Mouse (Mus musculus) neural tube, embryonic 15.5 days (tissue): ENCODE measurements at regions not wholly inside any gene's neighbourhood (a gene's known extent, or its start where the extent isn't known, plus 50 kb on each side); places are given as distances from the start of the nearest gene placed in this dataset.

Source experiments
- ATAC-seq: fragments of 200-750 bp; cut with Nextera tagmentation; 2 replicates; pipeline ENCODE4 v1.8.0; 2017; ENCODE audit warnings: mild to moderate bottlenecking, moderate TSS enrichment, moderate library complexity; ENCODE audit not compliant: low FRiP score
- H3K27ac ChIP-seq: fragments of 300-500 bp; sonication (generic); replicated peaks from 2 replicates; pipeline ENCODE4 v1.5.1; 2015; ENCODE audit warnings: mild to moderate bottlenecking, inconsistent platforms
- H3K27me3 ChIP-seq: fragments of 300-500 bp; sonication (generic); replicated peaks from 2 replicates; pipeline ENCODE4 v1.6.1; 2015; ENCODE audit warnings: inconsistent platforms
- H3K36me3 ChIP-seq: fragments of 300-500 bp; sonication (generic); 2 replicates; pipeline ENCODE4 v1.6.1; 2015; ENCODE audit warnings: inconsistent platforms
- H3K4me1 ChIP-seq: fragments of 300-500 bp; sonication (generic); 2 replicates; pipeline ENCODE4 v1.6.1; 2015; ENCODE audit warnings: inconsistent platforms
- H3K4me2 ChIP-seq: fragments of 300-500 bp; sonication (generic); 2 replicates; pipeline ENCODE4 v1.6.1; 2015; ENCODE audit warnings: inconsistent platforms, mild to moderate bottlenecking, moderate library complexity
- H3K4me3 ChIP-seq: fragments of 300-500 bp; sonication (generic); replicated peaks from 2 replicates; pipeline ENCODE4 v1.5.1; 2015; ENCODE audit warnings: mild to moderate bottlenecking, inconsistent platforms
- H3K9ac ChIP-seq: fragments of 300-500 bp; sonication (generic); replicated peaks from 2 replicates; pipeline ENCODE4 v1.6.1; 2015; ENCODE audit warnings: mild to moderate bottlenecking, inconsistent platforms
- H3K9me3 ChIP-seq: fragments of 300-500 bp; sonication (generic); replicated peaks from 2 replicates; pipeline ENCODE4 v1.6.1; 2016; ENCODE audit warnings: inconsistent platforms
- WGBS: fragments of 180-500 bp; shearing (Covaris S2); methylation state at CpG from one replicate; pipeline ENCODE4 v1.1.7; 2015; ENCODE audit warnings: mixed read lengths; 5-methylcytosine and 5-hydroxymethylcytosine counted together

DNA sequence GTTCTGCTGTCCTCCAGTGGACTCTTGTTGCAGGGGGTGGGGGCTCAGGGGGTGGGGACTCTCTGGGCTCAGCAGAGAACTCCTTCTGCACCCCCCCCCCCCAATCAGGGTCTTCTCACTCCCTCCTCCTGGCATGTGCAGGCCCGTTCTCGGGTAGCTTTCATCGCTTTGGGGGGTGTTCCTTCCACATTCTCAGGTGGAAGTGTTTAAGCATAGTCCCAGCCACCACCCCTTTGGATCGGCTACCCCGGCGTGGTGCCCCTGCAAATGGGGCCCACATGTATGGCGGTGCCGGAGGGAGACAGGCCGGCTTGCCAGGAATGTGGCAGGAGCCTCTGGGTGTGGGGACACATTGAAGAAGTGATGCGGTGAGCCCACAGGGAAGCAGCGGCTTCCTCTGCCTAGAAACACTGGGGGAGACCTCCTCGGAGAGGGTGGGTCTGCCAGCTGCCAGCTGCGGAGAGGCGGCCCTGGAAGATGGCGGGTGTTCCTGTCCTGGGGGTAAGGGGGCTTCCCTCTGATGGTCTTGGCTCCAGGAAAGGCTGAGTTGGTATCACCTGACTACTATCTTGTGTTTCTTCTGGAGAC is 92.7 kb downstream of the Asb1 start:
- H3K4me1 ChIP-seq: 0 out of 2 replicates have a peak, but pooled peaks cover 4% of the 10 kb centered on the region
- H3K9me3 ChIP-seq: no peaks in the 10 kb centered on the region
- ATAC-seq: no peak
- H3K9ac ChIP-seq: no peak overlapping the region
- H3K4me2 ChIP-seq: no peak overlapping the region
- no peak overlapping the region for H3K27ac ChIP-seq
- H3K36me3 ChIP-seq: no peaks in the 10 kb centered on the region
- H3K27me3 ChIP-seq: no peaks in the 10 kb centered on the region
- H3K4me3 ChIP-seq: no peak overlapping the region
- WGBS: 93% methylated on average over 15 of the region's 15 CpGs

DNA sequence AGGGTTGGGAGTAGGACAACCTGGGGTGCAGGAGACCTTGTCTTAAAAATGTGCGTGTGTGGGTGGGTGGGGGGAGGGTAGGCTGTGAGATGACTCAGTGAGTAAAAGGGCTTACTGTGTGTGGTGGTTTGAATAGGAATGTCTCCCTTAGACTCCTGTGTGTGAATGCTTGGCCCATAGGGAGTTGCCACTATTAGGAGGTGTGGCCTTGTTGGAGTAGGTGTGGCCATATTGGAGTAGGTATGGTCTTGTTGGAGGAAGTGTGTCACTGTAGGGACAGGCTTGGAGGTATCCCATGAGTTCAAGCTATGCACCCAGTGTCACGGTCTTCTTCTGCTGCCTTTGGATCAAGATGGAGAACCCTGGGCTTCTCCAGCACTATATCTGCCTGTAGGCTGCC is 96.2 kb downstream of the Asb1 start:
- H3K4me2 ChIP-seq: no peak overlapping the region
- no peak overlapping the region for H3K4me3 ChIP-seq
- H3K9ac ChIP-seq: no peak overlapping the region
- no peaks in the 10 kb centered on the region for H3K27me3 ChIP-seq
- no peaks in the 10 kb centered on the region for H3K9me3 ChIP-seq
- no peak for ATAC-seq
- H3K4me1 ChIP-seq: no peaks in the 10 kb centered on the region
- H3K27ac ChIP-seq: no peak overlapping the region
- no peaks in the 10 kb centered on the region for H3K36me3 ChIP-seq
- 87% methylated on average over 2 of the region's 2 CpGs for WGBS

DNA sequence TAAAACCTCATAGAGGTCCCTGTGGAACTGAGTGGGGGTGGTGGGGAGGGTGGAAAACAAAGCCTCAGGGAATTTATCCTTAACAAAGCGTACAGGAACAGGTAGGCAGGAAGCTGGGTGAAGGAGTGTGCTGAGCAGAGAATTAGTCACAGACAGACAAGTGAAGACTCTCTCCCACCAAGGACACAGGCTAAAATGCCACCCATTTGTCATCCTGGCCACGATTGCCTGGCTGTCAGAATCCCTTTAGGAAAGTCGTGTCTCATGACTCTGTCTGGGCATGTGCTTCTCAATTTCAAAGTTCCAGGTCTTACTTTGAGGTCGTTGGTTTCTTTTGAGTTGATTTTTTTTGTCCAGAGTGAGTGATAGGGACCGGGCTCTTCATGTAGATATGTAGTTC is 100.2 kb downstream of the Asb1 start:
- Histone ChIP-seq H3K9me3 (no peaks in the 10 kb centered on the region), H3K9ac (no peak overlapping the region), H3K36me3 (no peaks in the 10 kb centered on the region), H3K4me2 (no peak overlapping the region), H3K27me3 (no peaks in the 10 kb centered on the region), H3K4me1 (no peaks in the 10 kb centered on the region), H3K27ac (no peak overlapping the region), H3K4me3 (no peak overlapping the region)
- WGBS: 71% methylated on average over 5 of the region's 5 CpGs
- ATAC-seq: no peak

DNA sequence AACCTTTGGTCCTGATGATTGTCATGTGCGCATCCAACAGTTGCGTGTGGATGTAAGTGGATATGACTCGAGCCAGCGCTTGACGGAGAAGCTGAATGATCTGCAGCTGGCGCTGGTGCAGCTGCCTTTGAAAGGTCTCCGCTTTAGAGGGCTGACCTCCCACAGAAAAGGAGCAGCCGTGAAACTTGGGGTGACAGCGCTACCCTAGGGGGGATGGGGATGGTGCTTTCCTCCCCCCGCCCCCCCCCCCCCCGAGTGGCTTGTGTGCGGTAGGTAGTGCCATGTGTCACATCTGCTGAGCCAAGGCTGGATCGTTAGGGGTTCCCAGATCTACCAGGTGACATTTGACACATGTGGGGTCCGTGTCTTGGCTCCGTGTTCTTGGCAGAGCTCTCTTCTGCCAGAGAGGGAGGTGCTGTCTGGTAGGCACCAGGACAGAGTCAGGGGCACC is 118.7 kb downstream of the Asb1 start:
- Histone ChIP-seq H3K4me2 (no peak overlapping the region), H3K27ac (no peak overlapping the region), H3K36me3 (no peaks in the 10 kb centered on the region), H3K9ac (no peak overlapping the region), H3K9me3 (no peaks in the 10 kb centered on the region), H3K4me3 (no peak overlapping the region), H3K27me3 (no peaks in the 10 kb centered on the region), H3K4me1 (no peaks in the 10 kb centered on the region)
- no peak for ATAC-seq
- 84% methylated on average over 15 of the region's 15 CpGs for WGBS

DNA sequence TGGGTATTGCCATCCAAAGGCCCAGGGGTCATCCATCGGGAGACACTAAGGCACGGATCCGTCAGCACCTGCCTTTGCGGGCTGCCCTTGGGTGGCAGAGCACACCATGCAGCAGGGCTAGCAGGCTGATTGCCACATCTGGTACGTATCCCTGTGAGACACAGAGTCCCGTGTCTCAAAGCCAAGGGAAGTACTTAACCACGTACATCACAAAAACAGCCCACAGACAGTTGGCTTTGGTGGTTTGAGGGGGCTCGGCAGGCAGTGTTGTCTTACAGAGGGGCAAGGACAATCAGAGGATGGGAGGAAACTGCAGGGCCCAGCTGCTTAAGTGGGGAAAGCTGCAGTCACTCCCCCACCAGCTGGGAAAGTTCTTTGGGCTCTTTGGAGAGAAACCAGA is 119.1 kb downstream of the Asb1 start:
- Histone ChIP-seq H3K36me3 (no peaks in the 10 kb centered on the region), H3K27ac (no peak overlapping the region), H3K4me1 (no peaks in the 10 kb centered on the region), H3K27me3 (no peaks in the 10 kb centered on the region), H3K9me3 (no peaks in the 10 kb centered on the region), H3K9ac (no peak overlapping the region), H3K4me3 (no peak overlapping the region), H3K4me2 (no peak overlapping the region)
- ATAC-seq: no peak
- WGBS: 80% methylated on average over 8 of the region's 8 CpGs

DNA sequence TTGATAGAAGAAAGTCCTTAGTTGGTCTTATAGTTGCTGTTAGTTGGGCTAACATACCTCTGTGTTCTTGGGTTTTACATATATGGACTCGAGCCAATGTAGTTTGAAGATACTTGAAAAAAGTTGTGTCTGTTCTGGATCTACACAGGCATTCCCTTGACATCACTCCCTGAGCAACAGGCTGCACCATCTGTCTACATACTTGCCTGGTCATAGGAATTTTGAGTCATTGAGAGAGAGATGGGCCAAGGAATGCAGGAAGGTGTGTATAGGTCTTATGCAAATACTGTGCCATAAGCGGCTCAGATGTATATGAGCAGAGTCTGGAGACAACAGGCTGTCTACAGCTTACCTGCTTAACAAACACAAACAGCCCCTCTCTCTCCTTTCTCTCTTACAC is 122.9 kb downstream of the Asb1 start:
- no peak overlapping the region for H3K4me2 ChIP-seq
- H3K36me3 ChIP-seq: no peaks in the 10 kb centered on the region
- WGBS: 92% methylated on average over 2 of the region's 2 CpGs
- no peak for ATAC-seq
- H3K4me1 ChIP-seq: no peaks in the 10 kb centered on the region
- H3K4me3 ChIP-seq: no peak overlapping the region
- H3K27me3 ChIP-seq: no peaks in the 10 kb centered on the region
- no peak overlapping the region for H3K9ac ChIP-seq
- no peaks in the 10 kb centered on the region for H3K9me3 ChIP-seq
- no peak overlapping the region for H3K27ac ChIP-seq

DNA sequence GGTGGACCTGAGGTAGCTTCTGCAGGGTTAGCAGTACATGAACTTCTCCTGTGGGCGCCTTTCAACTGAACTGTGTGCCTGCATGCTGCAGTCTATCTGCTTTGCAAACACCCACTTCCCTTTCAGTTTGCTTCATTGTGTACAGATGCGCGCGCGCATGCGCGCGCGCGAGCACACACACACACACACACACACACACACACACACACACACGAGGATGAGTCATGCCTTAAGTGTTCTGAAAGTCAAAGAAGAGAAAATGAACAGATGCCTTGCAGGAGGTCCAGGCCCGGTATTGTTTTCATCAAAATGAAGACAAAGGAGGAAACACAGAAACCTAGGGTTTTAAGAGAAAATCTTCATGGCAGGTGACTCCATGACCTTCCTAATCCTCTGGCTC is 124.3 kb downstream of the Asb1 start:
- no peak for ATAC-seq
- no peak overlapping the region for H3K27ac ChIP-seq
- no peaks in the 10 kb centered on the region for H3K36me3 ChIP-seq
- 90% methylated on average over 10 of the region's 12 CpGs for WGBS
- H3K4me3 ChIP-seq: no peak overlapping the region
- no peaks in the 10 kb centered on the region for H3K4me1 ChIP-seq
- no peaks in the 10 kb centered on the region for H3K27me3 ChIP-seq
- H3K9me3 ChIP-seq: no peaks in the 10 kb centered on the region
- no peak overlapping the region for H3K9ac ChIP-seq
- H3K4me2 ChIP-seq: no peak overlapping the region

DNA sequence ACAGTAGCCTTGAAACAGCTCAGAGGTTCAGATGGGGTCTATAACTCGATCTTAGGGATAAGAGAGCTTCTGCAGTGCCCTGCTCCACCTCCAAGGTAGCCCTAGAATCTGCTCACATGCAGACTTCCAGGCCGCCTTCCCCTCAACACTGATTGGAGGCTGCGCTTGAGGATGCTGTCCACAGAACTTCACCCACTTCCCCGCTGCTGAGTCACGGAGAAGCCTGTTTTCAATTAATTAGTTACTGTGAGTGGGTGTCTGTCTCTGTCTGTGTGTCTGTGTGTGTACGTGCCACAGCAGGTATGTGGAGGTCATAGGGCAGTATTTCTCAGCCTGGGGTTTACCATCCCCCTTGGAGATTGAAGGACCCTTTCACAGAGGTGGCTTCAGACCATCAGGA is 128.2 kb downstream of the Asb1 start:
- no peak overlapping the region for H3K27ac ChIP-seq
- no peak overlapping the region for H3K9ac ChIP-seq
- no peaks in the 10 kb centered on the region for H3K27me3 ChIP-seq
- no peak for ATAC-seq
- H3K9me3 ChIP-seq: no peaks in the 10 kb centered on the region
- no peak overlapping the region for H3K4me2 ChIP-seq
- no peaks in the 10 kb centered on the region for H3K4me1 ChIP-seq
- no peaks in the 10 kb centered on the region for H3K36me3 ChIP-seq
- no peak overlapping the region for H3K4me3 ChIP-seq
- WGBS: 82% methylated on average over 6 of the region's 6 CpGs

DNA sequence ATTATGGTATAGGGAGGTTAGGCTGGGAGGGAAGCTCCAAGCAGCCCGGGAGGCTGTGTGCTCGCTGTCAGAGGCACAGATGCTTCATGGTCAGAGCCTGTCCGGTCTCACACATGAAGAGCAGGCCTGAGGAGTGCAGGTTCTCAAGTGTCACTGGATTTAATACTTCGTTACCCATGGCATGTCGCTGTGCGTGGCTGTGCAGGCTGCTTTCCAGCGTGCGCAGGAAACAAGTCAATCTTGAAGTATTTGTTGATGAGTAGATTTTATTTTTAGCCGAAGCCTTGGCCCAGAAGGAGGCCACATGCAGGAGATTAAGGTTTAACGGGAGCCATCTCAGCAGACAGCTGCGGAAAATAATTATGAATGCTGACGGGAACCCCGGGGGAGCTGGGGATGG is 130.3 kb upstream of the Twist2 start:
- H3K4me3 ChIP-seq: no peak overlapping the region
- H3K9me3 ChIP-seq: no peaks in the 10 kb centered on the region
- H3K4me2 ChIP-seq: no peak overlapping the region
- H3K9ac ChIP-seq: no peak overlapping the region
- H3K27ac ChIP-seq: no peak overlapping the region
- H3K36me3 ChIP-seq: no peaks in the 10 kb centered on the region
- ATAC-seq: no peak
- no peaks in the 10 kb centered on the region for H3K4me1 ChIP-seq
- no peaks in the 10 kb centered on the region for H3K27me3 ChIP-seq
- WGBS: 78% methylated on average over 13 of the region's 13 CpGs

DNA sequence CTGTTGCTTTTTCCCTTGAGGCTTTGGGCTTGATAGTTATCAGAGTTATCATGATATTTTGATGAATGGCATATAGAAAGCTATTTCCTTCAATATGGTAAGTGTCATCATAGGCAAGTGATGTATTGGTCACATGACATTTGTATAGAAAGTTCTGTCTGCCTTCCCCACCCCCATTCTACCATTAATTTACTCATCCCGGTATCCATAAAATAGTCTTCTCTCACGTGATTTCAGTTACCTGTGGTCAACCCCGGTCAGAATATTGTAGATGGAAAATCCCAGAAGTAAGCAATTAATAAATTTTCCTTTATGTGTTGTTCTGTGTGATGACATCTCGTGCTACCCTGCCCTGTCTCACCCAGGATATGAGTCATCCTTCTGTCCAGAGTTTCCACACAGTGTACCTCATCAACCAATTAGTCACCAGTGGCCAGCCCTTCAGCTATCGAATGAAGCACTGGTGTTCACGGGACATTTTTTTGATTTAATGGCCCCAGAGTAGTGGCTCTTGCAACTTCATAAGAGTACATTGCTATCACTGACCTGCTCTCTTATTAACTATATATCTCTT is 127.1 kb upstream of the Twist2 start:
- no peak overlapping the region for H3K27ac ChIP-seq
- no peak overlapping the region for H3K4me3 ChIP-seq
- H3K4me2 ChIP-seq: no peak overlapping the region
- no peaks in the 10 kb centered on the region for H3K9me3 ChIP-seq
- H3K4me1 ChIP-seq: no peaks in the 10 kb centered on the region
- no peaks in the 10 kb centered on the region for H3K27me3 ChIP-seq
- 87% methylated on average over 6 of the region's 6 CpGs for WGBS
- ATAC-seq: no peak
- H3K9ac ChIP-seq: no peak overlapping the region
- H3K36me3 ChIP-seq: no peaks in the 10 kb centered on the region

DNA sequence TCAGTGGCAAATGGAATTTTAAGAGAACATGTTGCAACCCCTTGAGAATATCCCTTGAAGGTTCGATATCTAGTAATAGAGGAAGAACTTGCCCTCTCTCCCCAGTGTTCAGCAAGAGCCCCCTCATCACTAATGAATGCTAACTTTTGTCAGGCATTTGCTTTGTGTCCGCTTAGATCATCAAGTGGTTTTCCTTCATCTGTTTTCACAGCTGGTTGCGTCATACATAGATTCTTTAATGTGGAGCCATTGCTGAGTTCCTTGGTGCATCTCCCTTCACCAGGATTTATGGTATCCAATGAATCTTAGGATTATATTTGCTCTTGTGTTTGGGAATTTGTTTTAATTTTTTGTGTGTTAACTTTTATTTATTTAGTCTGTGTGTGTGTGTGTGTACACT is 124.2 kb upstream of the Twist2 start:
- Histone ChIP-seq H3K4me3 (no peak overlapping the region), H3K27ac (no peak overlapping the region), H3K36me3 (no peaks in the 10 kb centered on the region), H3K4me1 (no peaks in the 10 kb centered on the region), H3K9me3 (no peaks in the 10 kb centered on the region), H3K9ac (no peak overlapping the region), H3K27me3 (no peaks in the 10 kb centered on the region), H3K4me2 (no peak overlapping the region)
- 84% methylated on average over 3 of the region's 3 CpGs for WGBS
- ATAC-seq: no peak

DNA sequence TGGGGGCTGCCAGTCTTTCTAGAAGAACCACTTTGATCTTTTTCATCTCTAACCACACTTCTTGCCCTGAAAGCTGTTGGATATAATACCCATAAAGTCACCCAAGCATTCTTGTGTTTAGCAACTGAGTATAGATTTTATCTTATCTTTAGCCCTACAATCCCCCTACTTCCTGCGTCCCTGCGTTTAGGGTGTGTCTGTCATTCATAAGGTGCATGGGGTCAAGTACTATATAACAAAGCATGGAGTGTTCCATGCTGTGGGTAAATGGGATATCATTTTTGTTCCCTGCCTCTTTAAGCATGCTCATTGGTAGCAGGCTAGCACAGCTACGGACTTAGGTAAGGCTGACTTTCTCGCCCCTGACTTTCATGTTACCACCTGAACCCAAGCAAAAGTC is 122.5 kb upstream of the Twist2 start:
- H3K4me3 ChIP-seq: no peak overlapping the region
- WGBS: 86% methylated on average over 4 of the region's 4 CpGs
- no peaks in the 10 kb centered on the region for H3K27me3 ChIP-seq
- H3K4me2 ChIP-seq: no peak overlapping the region
- no peak overlapping the region for H3K9ac ChIP-seq
- no peaks in the 10 kb centered on the region for H3K36me3 ChIP-seq
- H3K27ac ChIP-seq: no peak overlapping the region
- ATAC-seq: no peak
- no peaks in the 10 kb centered on the region for H3K9me3 ChIP-seq
- H3K4me1 ChIP-seq: no peaks in the 10 kb centered on the region

DNA sequence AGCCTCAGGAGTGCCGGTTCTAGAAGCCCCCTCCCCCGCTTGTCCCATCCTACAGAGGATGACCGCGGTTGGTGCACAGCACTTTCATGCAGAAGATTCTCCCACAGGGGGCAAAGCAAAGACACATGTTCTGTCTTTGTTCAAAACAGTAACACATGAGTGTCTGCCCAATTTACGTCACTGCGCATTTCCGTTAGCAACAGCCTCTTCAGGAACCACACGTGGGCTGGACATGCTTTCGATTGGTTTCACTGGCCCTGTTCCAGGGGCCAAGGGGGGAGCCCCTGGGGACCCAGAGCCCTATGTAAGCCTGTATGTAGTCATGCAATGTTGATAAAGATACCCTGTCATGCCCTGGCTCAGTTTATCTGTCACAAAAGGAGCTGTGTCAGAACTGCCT is 116.2 kb upstream of the Twist2 start:
- WGBS: 66% methylated on average over 9 of the region's 9 CpGs
- Histone ChIP-seq H3K9me3 (no peaks in the 10 kb centered on the region), H3K4me1 (peaks cover 10% of the 10 kb centered on the region), H3K4me3 (no peak overlapping the region), H3K36me3 (no peaks in the 10 kb centered on the region), H3K9ac (no peak overlapping the region), H3K27me3 (no peaks in the 10 kb centered on the region), H3K27ac (no peak overlapping the region), H3K4me2 (no peak overlapping the region)
- ATAC-seq: no peak
